Mouse (Mus musculus): ENCODE measurements around the gene Rnf138rt1. TPM values are rescaled to one million over a fixed set of nuclear protein-coding genes. Genes with fewer than 3 reads are reported as not detected.
A peak's percentile ranks its signal among the peaks of the same experiment; 100 is the strongest.

Gene Rnf138rt1
- polyA plus RNA-seq, 1 experiment = not detected

GRCm38 (mm10) chrX:163745996-163746395, 15.1 kb downstream of the Rnf138rt1 start:
- Histone ChIP-seq H3K4me3 (no peak overlapping the region), H3K4me2 (ENCODE audit: low read depth) (no peak overlapping the region), H3ac (ENCODE audit: control insufficient read depth, insufficient read length) (no peak overlapping the region), H3K36me3 (ENCODE audit: control insufficient read depth, insufficient read depth) (no peaks in the 10 kb centered on the region), H3K79me2 (ENCODE audit: control insufficient read depth, insufficient read depth) (no peaks in the 10 kb centered on the region), H3K27me3 (ENCODE audit: control insufficient read depth, insufficient read depth, insufficient read length) (no peaks in the 10 kb centered on the region)
- TF ChIP-seq MAX (IDR thresholded peaks at IDR 0.05; ENCODE audit: low read depth) (no peak), CEBPB (IDR thresholded peaks at IDR 0.05; ENCODE audit: insufficient read depth, poor library complexity, severe bottlenecking) (no peak), TCF3 (IDR thresholded peaks at IDR 0.05; ENCODE audit: insufficient read length, low read depth) (no peak)

GRCm38 (mm10) chrX:163743896-163744295, 17.2 kb downstream of the Rnf138rt1 start:
- Histone ChIP-seq H3K36me3 (ENCODE audit: control insufficient read depth, insufficient read depth) (no peaks in the 10 kb centered on the region), H3K27me3 (ENCODE audit: control insufficient read depth, insufficient read depth, insufficient read length) (no peaks in the 10 kb centered on the region), H3K4me3 (no peak overlapping the region), H3K4me2 (ENCODE audit: low read depth) (no peak overlapping the region), H3K79me2 (ENCODE audit: control insufficient read depth, insufficient read depth) (no peaks in the 10 kb centered on the region), H3ac (ENCODE audit: control insufficient read depth, insufficient read length) (no peak overlapping the region)
- TF ChIP-seq MYOD1 (IDR thresholded peaks at IDR 0.05; ENCODE audit: control insufficient read depth in 1 of 3, insufficient read length in 2 of 3, low read depth in 2 of 3) (no peak), POLR2AphosphoS2 (IDR thresholded peaks at IDR 0.05; ENCODE audit: insufficient read length, low read depth) (no peak), MYOG (IDR thresholded peaks at IDR 0.05; ENCODE audit: control insufficient read depth in 1 of 3, insufficient read depth in 1 of 3, insufficient read length in 2 of 3, low read depth in 2 of 3) (no peak), POLR2A (IDR thresholded peaks at IDR 0.05; ENCODE audit: insufficient read length, low read depth) (no peak), CEBPB (IDR thresholded peaks at IDR 0.05; ENCODE audit: insufficient read depth, poor library complexity, severe bottlenecking) (no peak), TCF12 (IDR thresholded peaks at IDR 0.05; ENCODE audit: insufficient read depth, poor library complexity, severe bottlenecking) (no peak), SRF (IDR thresholded peaks at IDR 0.05; ENCODE audit: control insufficient read depth, insufficient read length, low read depth) (no peak)

GRCm38 (mm10) chrX:163738904-163739303, 22.2 kb downstream of the Rnf138rt1 start:
- Histone ChIP-seq H3K79me2 (ENCODE audit: control insufficient read depth, insufficient read depth) (no peaks in the 10 kb centered on the region), H3K4me2 (ENCODE audit: low read depth) (no peak overlapping the region), H3K27me3 (ENCODE audit: control insufficient read depth, insufficient read depth, insufficient read length) (no peaks in the 10 kb centered on the region), H3K4me3 (no peak overlapping the region), H3K36me3 (ENCODE audit: control insufficient read depth, insufficient read depth) (no peaks in the 10 kb centered on the region), H3ac (ENCODE audit: control insufficient read depth, insufficient read length) (no peak overlapping the region)
- TF ChIP-seq E2F4 (IDR thresholded peaks at IDR 0.05; ENCODE audit: insufficient read depth) (no peak), MYOD1 (IDR thresholded peaks at IDR 0.05; ENCODE audit: control insufficient read depth in 1 of 3, insufficient read length in 2 of 3, low read depth in 2 of 3) (no peak), SRF (IDR thresholded peaks at IDR 0.05; ENCODE audit: control insufficient read depth, insufficient read length, low read depth) (no peak), REST (IDR thresholded peaks at IDR 0.05; ENCODE audit: insufficient read depth, insufficient read length) (no peak), TCF12 (IDR thresholded peaks at IDR 0.05; ENCODE audit: insufficient read depth, poor library complexity, severe bottlenecking) (no peak), USF1 (IDR thresholded peaks at IDR 0.05; ENCODE audit: low read depth) (no peak), MYOG (IDR thresholded peaks at IDR 0.05; ENCODE audit: control insufficient read depth in 1 of 3, insufficient read depth in 1 of 3, insufficient read length in 2 of 3, low read depth in 2 of 3) (no peak), TCF3 (IDR thresholded peaks at IDR 0.05; ENCODE audit: insufficient read length, low read depth) (no peak), MAX (IDR thresholded peaks at IDR 0.05; ENCODE audit: low read depth) (no peak), POLR2AphosphoS2 (IDR thresholded peaks at IDR 0.05; ENCODE audit: insufficient read length, low read depth) (no peak), POLR2A (IDR thresholded peaks at IDR 0.05; ENCODE audit: insufficient read length, low read depth) (no peak), CEBPB (IDR thresholded peaks at IDR 0.05; ENCODE audit: insufficient read depth, poor library complexity, severe bottlenecking) (no peak)

- Histone ChIP-seq H3ac (ENCODE audit: control insufficient read depth, insufficient read length) (no peak overlapping the region), H3K36me3 (ENCODE audit: control insufficient read depth, insufficient read depth) (no peaks in the 10 kb centered on the region), H3K79me2 (ENCODE audit: control insufficient read depth, insufficient read depth) (no peaks in the 10 kb centered on the region), H3K4me3 (no peak overlapping the region), H3K27me3 (ENCODE audit: control insufficient read depth, insufficient read depth, insufficient read length) (no peaks in the 10 kb centered on the region), H3K4me2 (ENCODE audit: low read depth) (no peak overlapping the region)
- TF ChIP-seq USF1 (IDR thresholded peaks at IDR 0.05; ENCODE audit: low read depth) (no peak), MYOD1 (IDR thresholded peaks at IDR 0.05; ENCODE audit: control insufficient read depth in 1 of 3, insufficient read length in 2 of 3, low read depth in 2 of 3) (no peak), REST (IDR thresholded peaks at IDR 0.05; ENCODE audit: insufficient read depth, insufficient read length) (no peak), POLR2A (IDR thresholded peaks at IDR 0.05; ENCODE audit: insufficient read length, low read depth) (no peak), MYOG (IDR thresholded peaks at IDR 0.05; ENCODE audit: control insufficient read depth in 1 of 3, insufficient read depth in 1 of 3, insufficient read length in 2 of 3, low read depth in 2 of 3) (no peak), SRF (IDR thresholded peaks at IDR 0.05; ENCODE audit: control insufficient read depth, insufficient read length, low read depth) (no peak), TCF12 (IDR thresholded peaks at IDR 0.05; ENCODE audit: insufficient read depth, poor library complexity, severe bottlenecking) (no peak), POLR2AphosphoS2 (IDR thresholded peaks at IDR 0.05; ENCODE audit: insufficient read length, low read depth) (no peak), E2F4 (IDR thresholded peaks at IDR 0.05; ENCODE audit: insufficient read depth) (no peak), TCF3 (IDR thresholded peaks at IDR 0.05; ENCODE audit: insufficient read length, low read depth) (no peak), MAX (IDR thresholded peaks at IDR 0.05; ENCODE audit: low read depth) (no peak), CEBPB (IDR thresholded peaks at IDR 0.05; ENCODE audit: insufficient read depth, poor library complexity, severe bottlenecking) (no peak)
These were observed 27.0 kb downstream of the Rnf138rt1 start for GRCm38 (mm10) chrX:163734145-163734544.

GRCm38 (mm10) chrX:163723630-163724029, 37.5 kb downstream of the Rnf138rt1 start:
- no peak overlapping the region for H3ac ChIP-seq (ENCODE audit: control insufficient read depth, insufficient read length)
- TF ChIP-seq TCF12 (IDR thresholded peaks at IDR 0.05; ENCODE audit: insufficient read depth, poor library complexity, severe bottlenecking) = no peak
- no peak overlapping the region for H3K4me3 ChIP-seq
- H3K79me2 ChIP-seq (ENCODE audit: control insufficient read depth, insufficient read depth) = no peaks in the 10 kb centered on the region
- no peaks in the 10 kb centered on the region for H3K36me3 ChIP-seq (ENCODE audit: control insufficient read depth, insufficient read depth)
- H3K27me3 ChIP-seq (ENCODE audit: control insufficient read depth, insufficient read depth, insufficient read length) = no peaks in the 10 kb centered on the region
- H3K4me2 ChIP-seq (ENCODE audit: low read depth) = peak overlapping the region; percentile 55

Data from myocyte (in vitro differentiated cells).